Mouse (Mus musculus): Measurements from ENCODE around the gene Csnk1g1.

- no peak for TF ChIP-seq CTCF (IDR thresholded peaks at IDR 0.05; ENCODE audit: low read depth, low read length)
- TF ChIP-seq POLR2A (IDR thresholded peaks at IDR 0.05; ENCODE audit: insufficient read depth, low read length), result no peak
- TF ChIP-seq EP300 (IDR thresholded peaks at IDR 0.05; ENCODE audit: insufficient read depth, low read depth, low read length), result no peak
These were observed 90.2 kb downstream of the Csnk1g1 start for GRCm38 (mm10) chr9:65998965-65999364.
